Mouse (Mus musculus): ENCODE results near the gene Zfp14. TPM values are rescaled to one million over a fixed set of nuclear protein-coding genes. Genes with fewer than 3 reads are reported as not detected.

Gene Zfp14
- polyA plus RNA-seq (2015; fragmentation: Nextera tagmentation; extraction: Ambion mirVana): 8.4 and 11.2 TPM in 2 replicates

- Histone ChIP-seq H3K4me2 (peak within 1 kb of the TSS; percentile 63), H3K9ac (replicated peaks) (peak within 1 kb of the TSS; percentile 56), H3K27ac (replicated peaks) (peak within 1 kb of the TSS; percentile 83), H3K9me3 (replicated peaks) (no peaks in the 10 kb centered on the region), H3K36me3 (peaks cover 19% of the 10 kb centered on the region), H3K27me3 (replicated peaks) (no peaks in the 10 kb centered on the region), H3K4me3 (replicated peaks) (peak within 1 kb of the TSS; percentile 56), H3K4me1 (peaks cover 12% of the 10 kb centered on the region)
- ATAC-seq (ENCODE audit: low FRiP score): peak; percentile 98
- WGBS: under 1% methylated on average over 40 of the region's 40 CpGs
Measured at GRCm38 (mm10) chr7:30050882-30051548, at the start of gene Zfp14. TSS of gene Zfp14 (minus strand) at chr7:30051380.

GRCm38 (mm10) chr7:30099297-30099696 lies 48.1 kb upstream of the Zfp14 start:
- no peak overlapping the region for H3K9ac ChIP-seq (replicated peaks)
- WGBS: 93% methylated on average over 13 of the region's 13 CpGs
- H3K4me2 ChIP-seq: no peak overlapping the region
- H3K27me3 ChIP-seq (replicated peaks): no peaks in the 10 kb centered on the region
- no peak for ATAC-seq (ENCODE audit: low FRiP score)
- no peak overlapping the region for H3K27ac ChIP-seq (replicated peaks)
- peaks cover 24% of the 10 kb centered on the region for H3K4me1 ChIP-seq
- no peak overlapping the region for H3K4me3 ChIP-seq (replicated peaks)
- H3K36me3 ChIP-seq: peaks cover 47% of the 10 kb centered on the region
- H3K9me3 ChIP-seq (replicated peaks): 0 out of 2 replicates have a peak, but pooled peaks cover 6% of the 10 kb centered on the region

- WGBS: 2% methylated on average over 5 of the region's 5 CpGs
- peak overlapping the region; percentile 52; the same call in 1 of the 2 replicates for H3K27ac ChIP-seq (replicated peaks)
Measured at GRCm38 (mm10) chr7:30095551-30096125, 44.5 kb upstream of the Zfp14 start.

GRCm38 (mm10) chr7:30094646-30095429 lies 43.7 kb upstream of the Zfp14 start, which contains the start of gene Zfp260:
TSS of gene Zfp260 (plus strand) at chr7:30094777.
- no peaks in the 10 kb centered on the region for H3K27me3 ChIP-seq (replicated peaks)
- peak; percentile 84 for ATAC-seq (ENCODE audit: low FRiP score)
- H3K4me1 ChIP-seq: peaks cover 35% of the 10 kb centered on the region
- H3K4me2 ChIP-seq: peak within 1 kb of the TSS; percentile 69
- WGBS: under 1% methylated on average over 26 of the region's 26 CpGs
- peak within 1 kb of the TSS; percentile 68 for H3K4me3 ChIP-seq (replicated peaks)
- peak within 1 kb of the TSS; percentile 87 for H3K9ac ChIP-seq (replicated peaks)
- H3K27ac ChIP-seq (replicated peaks): peak within 1 kb of the TSS; percentile 98
- no peaks in the 10 kb centered on the region for H3K9me3 ChIP-seq (replicated peaks)
- peaks cover 13% of the 10 kb centered on the region for H3K36me3 ChIP-seq

More at GRCm38 (mm10) chr7:30095551-30096125, 44.5 kb upstream of the Zfp14 start:
- no peak for ATAC-seq (ENCODE audit: low FRiP score)
- Histone ChIP-seq H3K9ac (replicated peaks) (peak overlapping the region; percentile 87), H3K4me3 (replicated peaks) (peak overlapping the region; percentile 68), H3K27me3 (replicated peaks) (no peaks in the 10 kb centered on the region), H3K4me1 (peaks cover 35% of the 10 kb centered on the region), H3K4me2 (peak overlapping the region; percentile 69), H3K36me3 (peaks cover 20% of the 10 kb centered on the region), H3K9me3 (replicated peaks) (no peaks in the 10 kb centered on the region)

GRCm38 (mm10) chr7:30093918-30094415 lies 42.8 kb upstream of the Zfp14 start:
- no peak for ATAC-seq (ENCODE audit: low FRiP score)
- WGBS: 80% methylated on average over 6 of the region's 6 CpGs

GRCm38 (mm10) chr7:30092666-30093065 lies 41.5 kb upstream of the Zfp14 start:
- 84% methylated on average over 9 of the region's 9 CpGs for WGBS
- no peaks in the 10 kb centered on the region for H3K36me3 ChIP-seq
- ATAC-seq (ENCODE audit: low FRiP score): no peak
- no peak overlapping the region for H3K9ac ChIP-seq (replicated peaks)
- H3K4me1 ChIP-seq: peaks cover 51% of the 10 kb centered on the region
- no peak overlapping the region for H3K27ac ChIP-seq (replicated peaks)
- no peak overlapping the region for H3K4me3 ChIP-seq (replicated peaks)
- no peaks in the 10 kb centered on the region for H3K27me3 ChIP-seq (replicated peaks)
- no peaks in the 10 kb centered on the region for H3K9me3 ChIP-seq (replicated peaks)
- H3K4me2 ChIP-seq: no peak overlapping the region

More at GRCm38 (mm10) chr7:30093918-30094415, 42.8 kb upstream of the Zfp14 start:
- Histone ChIP-seq H3K36me3 (0 out of 2 replicates have a peak, but pooled peaks cover 4% of the 10 kb centered on the region), H3K27me3 (replicated peaks) (no peaks in the 10 kb centered on the region), H3K27ac (replicated peaks) (peak overlapping the region; percentile 98), H3K4me3 (replicated peaks) (peak overlapping the region; percentile 68), H3K4me1 (peaks cover 42% of the 10 kb centered on the region), H3K9ac (replicated peaks) (peak overlapping the region; percentile 87), H3K4me2 (peak overlapping the region; percentile 69), H3K9me3 (replicated peaks) (no peaks in the 10 kb centered on the region)

GRCm38 (mm10) chr7:30090970-30091585 lies 39.9 kb upstream of the Zfp14 start:
- ATAC-seq (ENCODE audit: low FRiP score): peak; percentile 1; the same call in 1 of the 2 replicates
- WGBS: 9% methylated on average over 9 of the region's 9 CpGs

GRCm38 (mm10) chr7:30090092-30090969 lies 39.2 kb upstream of the Zfp14 start, which contains the start of the genes Gm26920 and Zfp566:
TSS of gene Gm26920 (minus strand) at chr7:30090410.
TSS of gene Zfp566 (minus strand) at chr7:30090527.
- under 1% methylated on average over 40 of the region's 40 CpGs for WGBS
- H3K9ac ChIP-seq (replicated peaks): peak within 1 kb of the TSS; percentile 62
- ATAC-seq (ENCODE audit: low FRiP score): peak; percentile 91

More at GRCm38 (mm10) chr7:30090970-30091585, 39.9 kb upstream of the Zfp14 start:
- H3K4me1 ChIP-seq: peaks cover 39% of the 10 kb centered on the region
- H3K27ac ChIP-seq (replicated peaks): peak overlapping the region; percentile 90
- peak overlapping the region; percentile 65 for H3K4me3 ChIP-seq (replicated peaks)
- H3K9me3 ChIP-seq (replicated peaks): no peaks in the 10 kb centered on the region
- peaks cover 9% of the 10 kb centered on the region for H3K36me3 ChIP-seq
- no peaks in the 10 kb centered on the region for H3K27me3 ChIP-seq (replicated peaks)
- peak overlapping the region; percentile 85 for H3K4me2 ChIP-seq
- H3K9ac ChIP-seq (replicated peaks): peak overlapping the region; percentile 62

GRCm38 (mm10) chr7:30089405-30089804 lies 38.2 kb upstream of the Zfp14 start:
- Histone ChIP-seq H3K4me2 (peak overlapping the region; percentile 85), H3K4me3 (replicated peaks) (peak overlapping the region; percentile 65), H3K9me3 (replicated peaks) (no peaks in the 10 kb centered on the region), H3K9ac (replicated peaks) (peak overlapping the region; percentile 62), H3K4me1 (peaks cover 33% of the 10 kb centered on the region), H3K27ac (replicated peaks) (no peak overlapping the region; the same call in 1 of the 2 replicates), H3K27me3 (replicated peaks) (no peaks in the 10 kb centered on the region), H3K36me3 (peaks cover 26% of the 10 kb centered on the region)
- ATAC-seq (ENCODE audit: low FRiP score): no peak
- 22% methylated on average over 6 of the region's 6 CpGs for WGBS

More at GRCm38 (mm10) chr7:30090092-30090969, 39.2 kb upstream of the Zfp14 start, which contains the start of the genes Gm26920 and Zfp566:
- Histone ChIP-seq H3K4me3 (replicated peaks) (peak within 1 kb of the TSS; percentile 65), H3K27me3 (replicated peaks) (no peaks in the 10 kb centered on the region), H3K4me2 (peak within 1 kb of the TSS; percentile 85), H3K36me3 (peaks cover 17% of the 10 kb centered on the region), H3K27ac (replicated peaks) (peak within 1 kb of the TSS; percentile 90), H3K4me1 (peaks cover 35% of the 10 kb centered on the region), H3K9me3 (replicated peaks) (no peaks in the 10 kb centered on the region)

- no peaks in the 10 kb centered on the region for H3K9me3 ChIP-seq (replicated peaks)
- no peaks in the 10 kb centered on the region for H3K27me3 ChIP-seq (replicated peaks)
- H3K27ac ChIP-seq (replicated peaks): no peak overlapping the region
- peaks cover 26% of the 10 kb centered on the region for H3K4me1 ChIP-seq
- H3K9ac ChIP-seq (replicated peaks): no peak overlapping the region
- no peak for ATAC-seq (ENCODE audit: low FRiP score)
- H3K4me2 ChIP-seq: no peak overlapping the region
- peaks cover 41% of the 10 kb centered on the region for H3K36me3 ChIP-seq
- H3K4me3 ChIP-seq (replicated peaks): no peak overlapping the region
- 89% methylated on average over 9 of the region's 9 CpGs for WGBS
Measured at GRCm38 (mm10) chr7:30086524-30086923, 35.3 kb upstream of the Zfp14 start.

All from neural tube, embryonic 15.5 days (tissue).